Mouse (Mus musculus): Measurements from ENCODE around the gene Ubr3.
A peak's percentile ranks its signal among the peaks of the same experiment; 100 is the strongest.
"Not testable (repeated sequence)": the region's sequence is repeated elsewhere in the genome, so short reads cannot be mapped to it uniquely, and the experiment has no call there.

Ubr3 gene

GRCm38 (mm10) chr2:69897039-69897617, at the start of gene Ubr3:
Gene Ubr3 (plus strand): TSS chr2:69897246.
- peak; percentile 96 for DNase-seq

GRCm38 (mm10) chr2:69849215-69849614, 47.8 kb upstream of the Ubr3 start:
- no peak for DNase-seq

- DNase-seq, result no peak
These were observed 45.5 kb upstream of the Ubr3 start for GRCm38 (mm10) chr2:69851427-69852058.

GRCm38 (mm10) chr2:69856392-69856791, 40.7 kb upstream of the Ubr3 start:
- DNase-seq, result no peak

GRCm38 (mm10) chr2:69857882-69858281, 39.2 kb upstream of the Ubr3 start:
- DNase-seq, result no peak

- DNase-seq, result peak; percentile 30
These were observed 36.0 kb upstream of the Ubr3 start for GRCm38 (mm10) chr2:69860972-69861452.

GRCm38 (mm10) chr2:69861485-69862091, 35.5 kb upstream of the Ubr3 start, which contains the start of gene Ssb:
Gene Ssb (plus strand): TSS chr2:69861562.
- peak; percentile 90 for DNase-seq

GRCm38 (mm10) chr2:69862117-69862657, 34.9 kb upstream of the Ubr3 start:
- DNase-seq, result no peak

GRCm38 (mm10) chr2:69883990-69884391, 13.1 kb upstream of the Ubr3 start:
- no peak for DNase-seq

- DNase-seq, result no peak
These were observed 12.5 kb upstream of the Ubr3 start for GRCm38 (mm10) chr2:69884581-69884980.

GRCm38 (mm10) chr2:69885050-69885449, 12.0 kb upstream of the Ubr3 start:
- no peak for DNase-seq

- DNase-seq, result peak; percentile 81
These were observed 11.4 kb upstream of the Ubr3 start, which contains the start of gene Mettl5 for GRCm38 (mm10) chr2:69885451-69886305. Gene Mettl5 (minus strand): TSS chr2:69885615.

- no peak for DNase-seq
These were observed 8.1 kb upstream of the Ubr3 start for GRCm38 (mm10) chr2:69888957-69889356.

GRCm38 (mm10) chr2:69890843-69891242, 6.2 kb upstream of the Ubr3 start:
- no peak for DNase-seq

- DNase-seq, result no peak
These were observed 3.9 kb upstream of the Ubr3 start for GRCm38 (mm10) chr2:69893145-69893544.

GRCm38 (mm10) chr2:69893891-69894290, 3.2 kb upstream of the Ubr3 start:
- no peak for DNase-seq

- no peak for DNase-seq
These were observed 1.4 kb upstream of the Ubr3 start for GRCm38 (mm10) chr2:69895502-69896223.

- DNase-seq, result no peak
These were observed 843 bp upstream of the Ubr3 start for GRCm38 (mm10) chr2:69896224-69896581.

- peak; percentile 36 for DNase-seq
These were observed 851 bp downstream of the Ubr3 start for GRCm38 (mm10) chr2:69897618-69898575.

- DNase-seq, result no peak
These were observed 6.5 kb downstream of the Ubr3 start for GRCm38 (mm10) chr2:69903541-69903940.

- not testable (repeated sequence) for DNase-seq
These were observed 10.3 kb downstream of the Ubr3 start for GRCm38 (mm10) chr2:69907394-69907793.

Measured in cerebellum, adult 11 months (tissue).